Mouse (Mus musculus): Measurements from ENCODE around the gene Nms. TPM values are rescaled to one million over a fixed set of nuclear protein-coding genes. Genes with fewer than 3 reads are reported as not detected.

Nms gene
- total RNA-seq, 2 experiments from 2014 or later = not detected

GRCm38 (mm10) chr1:38988357-38988756, 49.4 kb downstream of the Nms start:
- no peak for DNase-seq (ENCODE audit: extremely low spot score in 1 of 2, low spot score in 1 of 2)

GRCm38 (mm10) chr1:38992365-38992764, 53.4 kb downstream of the Nms start:
- DNase-seq (ENCODE audit: extremely low spot score in 1 of 2, low spot score in 1 of 2) = no peak

Other genes with a start within 250 kb of the Nms start
- gene Lonrf2, start 102.4 kb upstream of the Nms start, total RNA-seq (2021) = 100 to 1,000 TPM; 104 to 107 TPM
- gene Chst10, start 41.0 kb upstream of the Nms start, total RNA-seq (2021) = 10 to 100 TPM; 53.7 to 55.4 TPM
- 10 to 100 TPM; 36.3 to 36.6 TPM for gene Pdcl3, start 46.5 kb downstream of the Nms start, total RNA-seq (2021)

All from layer of hippocampus, postnatal 25 days (tissue).